Mouse (Mus musculus) lung, embryonic 15.5 days (tissue): ENCODE results near the gene Efna4. TPM values are rescaled to one million over a fixed set of nuclear protein-coding genes. Genes with fewer than 3 reads are reported as not detected.

ENCODE experiments used
- ATAC-seq: fragments of 200-750 bp; cut with Nextera tagmentation; 2 replicates; pipeline ENCODE4 v1.8.0; 2017; ENCODE audit warnings: moderate number of reproducible peaks, borderline replicate concordance; ENCODE audit not compliant: low FRiP score, low TSS enrichment; ENCODE audit errors: extremely low read depth
- H3K27ac ChIP-seq: fragments of 300-500 bp; sonication (generic); 2 replicates; pipeline ENCODE4 v1.5.1; 2015; ENCODE audit warnings: moderate library complexity, mild to moderate bottlenecking, inconsistent platforms
- H3K27me3 ChIP-seq: fragments of 300-500 bp; sonication (generic); 2 replicates; pipeline ENCODE4 v1.6.1; 2015; ENCODE audit warnings: inconsistent platforms
- H3K36me3 ChIP-seq: fragments of 300-500 bp; sonication (generic); 2 replicates; pipeline ENCODE4 v1.6.1; 2015; ENCODE audit warnings: inconsistent platforms
- H3K4me1 ChIP-seq: fragments of 300-500 bp; sonication (generic); 2 replicates; pipeline ENCODE4 v1.6.1; 2015; ENCODE audit warnings: inconsistent platforms
- H3K4me2 ChIP-seq: fragments of 300-500 bp; sonication (generic); 2 replicates; pipeline ENCODE4 v1.6.1; 2015; ENCODE audit warnings: inconsistent platforms, mild to moderate bottlenecking, moderate library complexity
- H3K4me3 ChIP-seq: fragments of 300-500 bp; sonication (generic); 2 replicates; pipeline ENCODE4 v1.5.1; 2015; ENCODE audit warnings: mild to moderate bottlenecking, inconsistent platforms
- H3K9ac ChIP-seq: fragments of 300-500 bp; sonication (generic); 2 replicates; pipeline ENCODE4 v1.6.1; 2015; ENCODE audit warnings: inconsistent platforms
- H3K9me3 ChIP-seq: fragments of 300-500 bp; sonication (generic); 2 replicates; pipeline ENCODE4 v1.6.1; 2016; ENCODE audit warnings: inconsistent platforms
- WGBS: fragments of 180-500 bp; shearing (Covaris S2); methylation state at CpG from one replicate; pipeline ENCODE4 v1.1.7; 2015; 5-methylcytosine and 5-hydroxymethylcytosine counted together
- polyA plus RNA-seq: library from polyadenylated mRNA; unstranded; fragments of >200 nt; fragmentation: Nextera tagmentation; extraction: Ambion mirVana; gene quantifications from 2 replicates; pipeline ENCODE4 v1.2.1, GENCODE M21; 2015

Efna4 gene
- polyA plus RNA-seq, 1 experiment from 2014 or later, result 29.0 TPM

GRCm38 (mm10) chr3:89322514-89323165 is 15.2 kb downstream of the Efna4 start, which contains the start of gene Efna3:
Efna3 (minus strand) TSS chr3:89322965.
- under 1% methylated on average over 36 of the region's 53 CpGs for WGBS
- Histone ChIP-seq H3K4me3 (peak within 1 kb of the TSS; percentile 55), H3K4me1 (peaks cover 43% of the 10 kb centered on the region), H3K27ac (no peak within 1 kb of the TSS), H3K9ac (peak within 1 kb of the TSS; percentile 51), H3K36me3 (no peaks in the 10 kb centered on the region), H3K27me3 (peaks cover 54% of the 10 kb centered on the region), H3K4me2 (peak within 1 kb of the TSS; percentile 97), H3K9me3 (no peaks in the 10 kb centered on the region)
- peak; percentile 36; the same call in 1 of the 2 replicates for ATAC-seq

GRCm38 (mm10) chr3:89322131-89322500 is 15.7 kb downstream of the Efna4 start:
- Histone ChIP-seq H3K4me3 (peak overlapping the region; percentile 55), H3K36me3 (no peaks in the 10 kb centered on the region), H3K27me3 (peaks cover 54% of the 10 kb centered on the region), H3K9ac (peak overlapping the region; percentile 51), H3K4me2 (peak overlapping the region; percentile 97), H3K4me1 (peaks cover 46% of the 10 kb centered on the region), H3K27ac (no peak overlapping the region), H3K9me3 (no peaks in the 10 kb centered on the region)
- ATAC-seq, result no peak
- WGBS, result 1% methylated on average over 14 of the region's 14 CpGs

GRCm38 (mm10) chr3:89321183-89322130 is 16.4 kb downstream of the Efna4 start:
- H3K36me3 ChIP-seq, result no peaks in the 10 kb centered on the region
- peak overlapping the region; percentile 97 for H3K4me2 ChIP-seq
- H3K9me3 ChIP-seq, result no peaks in the 10 kb centered on the region
- H3K27me3 ChIP-seq, result peaks cover 54% of the 10 kb centered on the region
- H3K9ac ChIP-seq, result peak overlapping the region; percentile 51
- H3K4me3 ChIP-seq, result peak overlapping the region; percentile 55
- H3K27ac ChIP-seq, result no peak overlapping the region
- 0 out of 2 replicates have a peak, but pooled peaks have one; percentile 5 for ATAC-seq
- 2% methylated on average over 66 of the region's 66 CpGs for WGBS
- peaks cover 52% of the 10 kb centered on the region for H3K4me1 ChIP-seq

- H3K36me3 ChIP-seq, result no peaks in the 10 kb centered on the region
- H3K4me3 ChIP-seq, result peak overlapping the region; percentile 55
- H3K9ac ChIP-seq, result peak overlapping the region; percentile 51
- no peak for ATAC-seq
- H3K4me2 ChIP-seq, result peak overlapping the region; percentile 97
- H3K27ac ChIP-seq, result no peak overlapping the region
- H3K27me3 ChIP-seq, result peaks cover 61% of the 10 kb centered on the region
- no peaks in the 10 kb centered on the region for H3K9me3 ChIP-seq
- WGBS, result under 1% methylated on average over 41 of the region's 41 CpGs
- H3K4me1 ChIP-seq, result peaks cover 60% of the 10 kb centered on the region
Measured at GRCm38 (mm10) chr3:89320581-89321182, 17.1 kb downstream of the Efna4 start.

GRCm38 (mm10) chr3:89319591-89320350 is 18.1 kb downstream of the Efna4 start:
- Histone ChIP-seq H3K4me3 (peak overlapping the region; percentile 55), H3K9me3 (no peaks in the 10 kb centered on the region), H3K9ac (peak overlapping the region; percentile 43), H3K27ac (no peak overlapping the region), H3K36me3 (no peaks in the 10 kb centered on the region), H3K27me3 (peaks cover 61% of the 10 kb centered on the region), H3K4me1 (peaks cover 63% of the 10 kb centered on the region), H3K4me2 (peak overlapping the region; percentile 97)
- ATAC-seq, result no peak
- 2% methylated on average over 58 of the region's 58 CpGs for WGBS

GRCm38 (mm10) chr3:89318971-89319590 is 18.7 kb downstream of the Efna4 start:
- no peak for ATAC-seq
- H3K27me3 ChIP-seq, result peaks cover 61% of the 10 kb centered on the region
- H3K4me2 ChIP-seq, result peak overlapping the region; percentile 97
- 18% methylated on average over 21 of the region's 21 CpGs for WGBS
- no peak overlapping the region for H3K27ac ChIP-seq
- no peaks in the 10 kb centered on the region for H3K9me3 ChIP-seq
- H3K9ac ChIP-seq, result peak overlapping the region; percentile 43
- no peaks in the 10 kb centered on the region for H3K36me3 ChIP-seq
- peak overlapping the region; percentile 55 for H3K4me3 ChIP-seq
- peaks cover 66% of the 10 kb centered on the region for H3K4me1 ChIP-seq

GRCm38 (mm10) chr3:89318316-89318715 is 19.5 kb downstream of the Efna4 start:
- WGBS, result 64% methylated on average over 8 of the region's 8 CpGs
- Histone ChIP-seq H3K9ac (no peak overlapping the region), H3K27me3 (peaks cover 61% of the 10 kb centered on the region), H3K36me3 (no peaks in the 10 kb centered on the region), H3K4me2 (no peak overlapping the region), H3K9me3 (no peaks in the 10 kb centered on the region), H3K4me3 (no peak overlapping the region), H3K27ac (no peak overlapping the region), H3K4me1 (peaks cover 66% of the 10 kb centered on the region)
- no peak for ATAC-seq

- Histone ChIP-seq H3K4me1 (peaks cover 63% of the 10 kb centered on the region), H3K4me2 (peak overlapping the region; percentile 82), H3K9ac (no peak overlapping the region), H3K27me3 (peaks cover 53% of the 10 kb centered on the region), H3K9me3 (no peaks in the 10 kb centered on the region), H3K27ac (no peak overlapping the region), H3K36me3 (no peaks in the 10 kb centered on the region), H3K4me3 (no peak overlapping the region)
- no peak for ATAC-seq
- 59% methylated on average over 6 of the region's 6 CpGs for WGBS
Measured at GRCm38 (mm10) chr3:89317246-89317645, 20.6 kb downstream of the Efna4 start.

- Histone ChIP-seq H3K4me1 (peaks cover 59% of the 10 kb centered on the region), H3K36me3 (no peaks in the 10 kb centered on the region), H3K4me2 (peak overlapping the region; percentile 82), H3K27ac (peak overlapping the region; percentile 48; the same call in 1 of the 2 replicates), H3K4me3 (peak overlapping the region; percentile 40; the same call in 1 of the 2 replicates), H3K27me3 (peaks cover 49% of the 10 kb centered on the region), H3K9ac (peak overlapping the region; percentile 5; the same call in 1 of the 2 replicates), H3K9me3 (no peaks in the 10 kb centered on the region)
- 2% methylated on average over 4 of the region's 4 CpGs for WGBS
- peak; percentile 23; the same call in 1 of the 2 replicates for ATAC-seq
Measured at GRCm38 (mm10) chr3:89316833-89317232, 21.0 kb downstream of the Efna4 start.

- ATAC-seq, result 0 out of 2 replicates have a peak, but pooled peaks have one; percentile 1
- Histone ChIP-seq H3K4me2 (peak overlapping the region; percentile 82), H3K27me3 (peaks cover 42% of the 10 kb centered on the region), H3K9me3 (no peaks in the 10 kb centered on the region), H3K4me3 (peak overlapping the region; percentile 40), H3K27ac (peak overlapping the region; percentile 48), H3K36me3 (no peaks in the 10 kb centered on the region), H3K9ac (peak overlapping the region; percentile 5), H3K4me1 (peaks cover 52% of the 10 kb centered on the region)
- 7% methylated on average over 40 of the region's 40 CpGs for WGBS
Measured at GRCm38 (mm10) chr3:89315930-89316831, 21.6 kb downstream of the Efna4 start.
